Comparison of ENCODE assay signal across 9 mouse cellular contexts in the genomic region with DNA sequence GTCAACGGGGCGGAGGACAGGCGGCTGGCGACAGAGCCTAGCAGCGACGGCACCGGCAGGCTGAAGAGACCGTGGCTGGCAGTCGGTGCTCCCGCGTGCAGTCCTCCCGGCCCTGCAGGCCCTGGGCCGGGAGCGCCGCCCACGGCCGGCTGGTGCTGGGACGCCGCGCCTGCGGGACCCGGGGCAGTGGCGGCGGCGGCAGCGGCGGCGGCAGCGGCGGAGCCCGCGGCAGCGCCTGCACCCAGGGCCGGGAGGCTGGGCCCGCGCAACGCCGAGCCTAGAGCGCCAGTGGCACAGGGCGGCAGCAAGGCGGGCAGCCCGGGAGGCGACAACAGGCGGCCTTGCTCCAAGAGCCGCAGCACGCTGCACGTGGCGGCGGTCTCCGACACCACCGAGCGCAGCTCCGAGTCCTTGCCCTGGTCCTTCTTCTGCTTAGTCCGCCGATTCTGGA. TPM values are rescaled to one million over a fixed set of nuclear protein-coding genes. Genes with fewer than 3 reads are reported as not detected.
DNase-seq lines count a peak whose midpoint lies in the region; ATAC-seq and TF ChIP-seq lines count a peak whose summit lies in the region.
"Had no signal": no experiment of that assay in that cellular context is flagged by ENCODE, and none has a peak within 500 bp of the region (broad histone marks: within the 10 kb centered on the region; RNA-seq: fewer than 3 reads in every experiment).

No protein-coding gene starts in this region.

- peak overlapping the region; percentile 28; the same call in 1 of the 2 replicates for H3K4me3 ChIP-seq in layer of hippocampus, adult 2 months
- peak overlapping the region; percentile 40 for H3K4me3 ChIP-seq in liver, embryonic 13.5 days (replicated peaks)
- no peak overlapping the region for H3K4me3 ChIP-seq in thymus, adult 2 months (ENCODE audit: control insufficient read depth, insufficient read depth, low read length)

- DNase-seq in layer of hippocampus, adult 2 months (ENCODE audit: low spot score in 2 of 2) = no peak
- DNase-seq in layer of hippocampus, postnatal 14 days (ENCODE audit: low spot score in 2 of 2) = no peak
- DNase-seq in embryo, embryonic 10 days (ENCODE audit: low spot score) = peak; percentile 70
- DNase-seq in heart, postnatal 4 days = peak; percentile 19
- no peak for DNase-seq in liver, embryonic 13.5 days
- DNase-seq in retina, postnatal 1 day = peak; percentile 65
- DNase-seq in layer of hippocampus, adult 11-12 months (ENCODE audit: low spot score) = no peak
- no peak for DNase-seq in thymus, adult 2 months

- H3K4me1 ChIP-seq in liver, embryonic 13.5 days (replicated peaks) = peaks cover 3% of the 10 kb centered on the region
- H3K4me1 ChIP-seq in thymus, adult 2 months (replicated peaks; ENCODE audit: control insufficient read depth, insufficient read depth, low read length) = no peaks in the 10 kb centered on the region

- peak overlapping the region; percentile 48 for H3K4me2 ChIP-seq in liver, embryonic 13.5 days

- no peaks in the 10 kb centered on the region for H3K36me3 ChIP-seq in liver, embryonic 13.5 days
- H3K36me3 ChIP-seq in thymus, adult 2 months (ENCODE audit: control insufficient read depth, insufficient read depth, low read length) = no peaks in the 10 kb centered on the region

- H3K27ac ChIP-seq in layer of hippocampus, adult 2 months = no peak overlapping the region
- no peak overlapping the region for H3K27ac ChIP-seq in liver, embryonic 13.5 days
- H3K27ac ChIP-seq in thymus, adult 2 months (ENCODE audit: control insufficient read depth, insufficient read depth, low read length) = no peak overlapping the region

- peaks cover 100% of the 10 kb centered on the region for H3K27me3 ChIP-seq in liver, embryonic 13.5 days
- H3K27me3 ChIP-seq in thymus, adult 2 months (ENCODE audit: control insufficient read depth, insufficient read depth, low read length) = peaks cover 16% of the 10 kb centered on the region

- no peak for TF ChIP-seq POLR2A in thymus, adult 2 months (IDR thresholded peaks at IDR 0.05; ENCODE audit: control insufficient read depth, extremely low read depth, insufficient read depth, low read length, poor library complexity)

- no peak for ATAC-seq in liver, embryonic 13.5 days (ENCODE audit: low read depth)

- H3K9me3 ChIP-seq in liver, embryonic 13.5 days (replicated peaks) = no peaks in the 10 kb centered on the region

- H3K9ac ChIP-seq in liver, embryonic 13.5 days = no peak overlapping the region

- TF ChIP-seq CTCF in layer of hippocampus, adult 2 months (conservative IDR thresholded peaks at IDR 0.05) = no peak
- TF ChIP-seq CTCF in thymus, adult 2 months (IDR thresholded peaks at IDR 0.05; ENCODE audit: borderline replicate concordance, control insufficient read depth, extremely low read depth, insufficient read depth, low read length, poor library complexity) = no peak

- 1% methylated on average over 43 of the region's 55 CpGs for WGBS in liver, embryonic 13.5 days (ENCODE audit: insufficient replicate concordance)
- WGBS in thymus, adult 2 months = 2% methylated on average over 55 of the region's 55 CpGs

RNA-seq across cellular contexts. Expression of gene Vax1, which starts 3.5 kb away (rescaled TPM):
- total RNA-seq in layer of hippocampus, adult 2 months (2021) = 1 to 10 TPM in 1 of 2 experiments, under 1 TPM in 1; 0.84 to 1.7 TPM
- total RNA-seq in layer of hippocampus, postnatal 14 days (2021) = 1 to 10 TPM; 1.2 to 2.4 TPM
- total RNA-seq in heart, postnatal 4 days (2021) = not detected
- polyA plus RNA-seq in liver, embryonic 13.5 days (2015; fragmentation: Nextera tagmentation; extraction: Ambion mirVana) = not detected in 2 replicates
- not detected in 2 replicates for polyA plus RNA-seq in thymus, adult 2 months (2012; rRNA removed)

RNA-seq across cellular contexts. Expression of gene Kcnk18, which starts 52.7 kb away (rescaled TPM):
- total RNA-seq in layer of hippocampus, adult 2 months (2021) = not detected
- not detected for total RNA-seq in layer of hippocampus, postnatal 14 days (2021)
- total RNA-seq in heart, postnatal 4 days (2021) = not detected
- not detected in 2 replicates for polyA plus RNA-seq in liver, embryonic 13.5 days (2015; fragmentation: Nextera tagmentation; extraction: Ambion mirVana)
- not detected in 2 replicates for polyA plus RNA-seq in thymus, adult 2 months (2012; rRNA removed)
- total RNA-seq: left cerebral cortex, postnatal 10 days had no signal

Comparison
In these comparisons a context has a peak if more than half of its experiments do, and no peak if none do; other contexts are left out.
1. DNase-seq: peak in embryo, embryonic 10 days (single experiment), heart, postnatal 4 days (single experiment) and retina, postnatal 1 day (single experiment); none in layer of hippocampus, adult 2 months (0 of 2), layer of hippocampus, postnatal 14 days (0 of 2), liver, embryonic 13.5 days (single experiment), layer of hippocampus, adult 11-12 months (single experiment) and thymus, adult 2 months (single experiment).